Mouse (Mus musculus): Measurements from ENCODE around the gene Nr2f2.

Nr2f2 gene

DNA sequence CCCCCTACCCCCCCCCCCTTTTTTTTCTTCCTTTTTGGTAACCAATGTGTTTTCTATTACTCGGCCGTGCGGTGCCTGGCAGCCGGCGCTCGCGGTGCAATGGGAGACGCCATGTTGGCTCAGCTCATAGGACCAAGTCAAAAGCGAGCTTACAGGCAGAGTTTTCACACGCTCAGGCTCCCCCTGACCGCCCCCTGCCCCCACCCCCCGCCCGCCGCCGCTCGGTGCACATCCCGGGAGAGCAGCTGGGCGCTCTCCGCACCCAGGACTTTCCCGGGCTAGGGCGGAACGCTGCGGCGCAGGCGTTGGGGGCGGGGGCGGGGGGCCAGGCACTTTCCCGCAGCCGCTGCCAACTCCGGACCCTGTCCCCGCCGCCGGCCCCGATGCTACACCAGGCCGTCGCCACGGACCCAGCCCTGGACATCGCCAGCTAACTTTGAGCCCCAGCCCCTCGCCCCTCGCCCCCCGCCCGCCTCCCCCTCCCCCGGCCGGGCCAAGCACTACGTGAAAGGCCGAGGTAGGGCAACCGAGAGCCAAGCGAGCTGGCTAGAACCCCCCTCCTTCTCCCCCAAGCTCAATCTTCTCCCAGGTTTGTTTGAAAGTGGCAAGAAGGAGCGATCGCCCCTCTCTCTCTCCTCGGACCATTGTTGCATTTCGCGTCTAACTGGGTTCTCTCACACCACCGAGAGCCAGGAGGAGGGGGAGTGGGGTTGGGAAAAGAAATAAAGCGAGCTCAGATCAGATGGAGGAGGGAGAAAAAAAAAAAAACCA, 15.6 kb downstream of the Nr2f2 start:
- peak; percentile 69 to 81 for DNase-seq

DNA sequence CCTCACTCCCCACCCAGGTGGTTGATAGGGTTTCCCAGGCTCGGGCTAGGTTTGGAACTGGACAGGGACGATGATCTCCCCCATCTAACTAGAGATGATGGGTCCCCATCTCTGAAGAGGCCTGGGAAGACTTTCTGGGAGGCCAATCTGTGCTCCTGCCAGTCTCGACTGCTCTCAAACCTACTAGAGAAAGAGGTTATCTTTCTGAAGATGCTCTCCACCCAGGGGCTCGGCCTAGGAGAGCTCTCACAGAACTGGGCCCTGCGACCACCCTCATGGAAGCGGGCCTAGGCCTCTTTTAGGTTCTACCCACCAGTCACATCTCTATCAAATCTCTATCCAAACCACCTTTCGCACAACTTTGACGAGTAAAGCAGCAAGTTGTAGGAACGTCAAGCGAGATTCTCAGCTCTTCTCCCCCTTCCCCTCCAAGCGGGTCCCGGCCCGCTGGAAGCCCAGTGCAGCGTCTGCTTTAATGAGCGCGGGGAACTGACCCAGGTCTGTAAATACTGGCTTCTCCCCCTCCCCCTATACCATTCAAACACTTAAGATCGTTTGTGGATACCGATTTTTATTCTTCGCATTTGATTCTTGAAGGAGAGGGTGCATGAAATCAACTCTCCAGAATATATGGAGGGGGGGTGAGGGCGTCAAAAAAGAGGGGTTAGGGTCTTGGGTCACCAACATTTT, 16.4 kb downstream of the Nr2f2 start:
- peak; percentile 36 to 49 for DNase-seq

DNA sequence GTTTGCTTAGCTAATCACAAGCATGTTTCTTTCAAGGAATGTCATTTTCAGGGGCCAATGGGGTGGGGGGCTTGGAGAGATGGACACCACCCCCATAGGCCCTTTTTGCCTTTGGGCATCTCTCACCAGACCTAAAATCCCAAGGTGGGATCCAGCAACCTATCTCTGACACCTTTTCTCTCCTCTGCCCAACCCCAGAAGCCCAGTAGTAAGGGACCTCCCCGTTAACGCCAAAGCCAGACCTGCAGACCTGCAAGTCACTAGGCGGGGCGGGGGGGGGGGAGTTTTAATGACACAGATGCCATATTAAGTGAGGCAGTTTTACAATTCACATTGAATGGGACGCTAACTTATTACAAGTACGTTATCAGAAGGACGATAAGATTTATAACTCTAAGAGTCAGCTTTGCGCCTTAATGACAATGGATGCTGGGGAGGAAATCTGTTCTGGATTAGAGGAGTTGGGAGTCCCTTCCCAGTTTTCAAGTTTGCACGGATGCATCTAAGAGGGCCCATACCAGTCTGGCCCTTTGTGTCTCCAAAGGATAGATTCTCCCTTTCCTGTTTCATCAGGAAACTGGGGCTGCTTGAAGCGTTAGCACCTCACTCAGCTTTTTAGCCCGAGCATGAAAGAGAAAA, 17.4 kb downstream of the Nr2f2 start:
- peak; percentile 16 to 41 for DNase-seq

DNA sequence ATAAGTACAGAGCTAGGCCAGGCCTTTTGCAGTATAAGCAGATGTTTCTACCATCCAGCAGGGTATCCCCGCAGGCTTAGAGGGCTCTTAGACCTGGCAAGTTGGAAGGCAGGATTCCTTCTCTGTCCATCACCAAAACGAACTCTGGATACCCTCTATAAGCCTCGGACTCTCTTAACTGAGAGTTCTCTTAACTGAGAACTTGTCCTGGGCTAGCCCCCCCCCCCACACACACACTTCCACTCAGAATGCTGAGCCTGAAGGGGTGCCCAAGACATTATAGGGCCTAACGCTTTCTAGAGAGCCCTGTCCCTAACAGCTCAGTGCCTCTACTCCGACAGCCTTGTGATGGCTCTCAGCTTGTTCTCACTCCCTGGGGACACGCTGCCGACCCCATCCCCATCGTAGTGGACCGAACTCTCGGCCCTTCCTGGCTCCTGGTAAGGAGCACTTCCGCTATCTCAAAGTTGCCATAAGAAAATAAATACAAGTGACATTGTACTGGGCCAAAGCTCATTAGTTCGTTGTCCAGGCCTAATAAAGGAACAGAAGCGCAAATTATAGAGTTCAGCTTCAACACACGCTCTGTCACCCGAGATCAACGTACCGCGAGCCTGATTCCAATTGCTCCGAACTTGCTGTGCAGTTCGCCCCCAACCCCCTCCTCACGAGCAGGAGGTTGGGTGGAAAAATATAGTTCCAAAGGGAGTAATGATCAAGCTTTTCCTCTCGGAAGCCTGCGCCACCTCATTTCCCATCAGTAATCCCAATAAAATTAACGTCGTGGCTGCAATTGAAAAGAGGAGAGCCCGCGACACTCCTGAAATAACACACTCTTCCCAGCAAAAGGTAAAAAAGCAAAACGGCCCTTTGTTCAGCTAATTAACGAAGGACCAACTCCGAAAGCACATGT, 18.2 kb downstream of the Nr2f2 start:
- peak; percentile 56 to 68 for DNase-seq

DNA sequence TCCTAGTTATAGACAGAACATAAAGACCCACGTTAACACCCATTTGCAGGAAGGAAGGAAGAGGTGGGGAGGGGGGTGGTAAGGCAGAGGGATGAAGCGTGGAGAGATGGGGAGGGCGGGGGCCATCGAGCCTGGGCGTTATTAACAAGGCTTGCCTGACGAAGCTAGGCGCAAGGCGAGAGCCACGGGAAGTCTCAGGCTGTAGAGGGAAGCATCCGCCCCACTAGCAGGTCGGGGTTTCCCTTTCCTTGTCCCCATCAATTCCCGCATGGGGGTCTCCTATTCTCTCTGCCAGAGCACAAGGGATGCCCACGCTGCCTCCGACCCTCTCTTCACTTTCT, 18.9 kb downstream of the Nr2f2 start:
- DNase-seq: peak; percentile 58 to 72

DNA sequence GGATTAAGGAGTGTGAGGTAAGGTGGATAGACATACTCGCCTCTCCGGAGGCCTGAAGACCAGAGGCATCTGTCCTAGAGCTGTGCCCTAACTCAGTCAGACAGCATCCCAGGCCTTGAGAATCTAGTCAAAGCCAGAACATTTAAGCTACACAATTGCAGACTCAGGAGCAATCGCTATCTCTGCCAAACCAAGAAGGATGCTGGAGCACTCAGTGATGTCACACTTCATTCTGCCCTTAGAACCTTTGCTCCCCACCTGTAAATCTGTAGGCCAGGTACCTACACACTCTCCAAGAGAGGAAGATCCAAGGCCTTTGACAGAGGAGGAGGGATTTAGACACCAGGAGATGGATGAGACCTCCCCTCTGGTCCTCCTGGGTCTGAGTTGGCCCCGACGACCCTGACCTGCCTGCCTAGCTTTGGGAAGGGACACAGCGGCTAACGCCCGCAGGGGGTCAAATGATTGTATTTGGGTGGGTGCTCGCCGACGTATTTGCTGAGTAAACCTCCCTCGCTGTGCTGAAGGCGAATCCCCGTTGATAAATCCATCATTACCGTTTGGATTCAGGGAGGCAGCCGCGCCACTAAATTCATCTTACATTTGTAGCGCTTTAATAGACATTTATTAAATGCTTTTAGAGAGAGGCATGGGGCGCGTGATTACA, 19.5 kb downstream of the Nr2f2 start:
- peak; percentile 36 to 50 for DNase-seq

DNA sequence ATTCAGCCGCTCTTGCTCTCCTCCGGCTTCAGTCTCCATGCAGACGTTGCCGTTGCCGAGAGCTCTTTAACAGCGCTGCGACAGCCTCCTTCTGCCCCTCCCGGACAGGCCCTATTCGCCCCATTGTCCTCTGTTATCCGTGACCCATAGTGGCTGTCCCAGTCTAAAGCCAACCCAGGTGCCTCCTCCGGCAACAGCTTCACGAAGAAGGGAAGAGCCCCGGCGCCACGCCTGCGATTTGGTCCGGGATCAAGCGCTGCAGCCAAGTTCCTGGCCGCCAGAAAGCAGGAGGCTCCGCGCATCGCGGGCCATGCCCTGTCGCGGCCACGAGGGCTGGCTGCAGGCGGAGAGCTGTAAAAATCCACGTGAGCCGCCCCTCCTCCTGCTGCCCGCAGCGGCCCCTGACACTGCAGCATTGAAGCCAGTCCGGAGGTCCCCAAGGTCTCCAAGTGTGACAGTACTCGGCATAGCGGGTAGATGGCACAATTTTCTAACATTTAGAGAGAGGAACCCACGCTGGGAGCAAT, 20.5 kb downstream of the Nr2f2 start:
- DNase-seq: peak; percentile 83 to 92

DNA sequence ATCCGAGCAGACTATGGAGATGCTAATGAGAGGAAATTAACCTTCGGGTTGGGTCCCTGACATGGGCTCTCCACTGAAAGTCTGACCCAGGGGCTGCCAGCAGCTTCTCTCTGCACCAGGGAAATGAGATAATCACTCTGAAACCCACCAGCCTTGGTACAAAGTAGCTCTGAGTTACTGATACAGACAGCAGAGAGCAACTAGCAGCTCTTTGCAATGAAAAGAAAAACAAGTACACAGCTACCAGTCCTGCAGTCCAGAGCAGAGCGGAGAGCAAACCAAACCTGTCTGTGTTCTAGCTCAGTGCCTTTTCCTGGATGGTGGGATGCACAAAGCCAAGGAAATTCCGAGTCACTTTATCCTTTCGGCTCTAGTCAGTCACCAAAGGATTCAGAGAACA, 23.1 kb downstream of the Nr2f2 start:
- DNase-seq: peak; percentile 16 to 43

DNA sequence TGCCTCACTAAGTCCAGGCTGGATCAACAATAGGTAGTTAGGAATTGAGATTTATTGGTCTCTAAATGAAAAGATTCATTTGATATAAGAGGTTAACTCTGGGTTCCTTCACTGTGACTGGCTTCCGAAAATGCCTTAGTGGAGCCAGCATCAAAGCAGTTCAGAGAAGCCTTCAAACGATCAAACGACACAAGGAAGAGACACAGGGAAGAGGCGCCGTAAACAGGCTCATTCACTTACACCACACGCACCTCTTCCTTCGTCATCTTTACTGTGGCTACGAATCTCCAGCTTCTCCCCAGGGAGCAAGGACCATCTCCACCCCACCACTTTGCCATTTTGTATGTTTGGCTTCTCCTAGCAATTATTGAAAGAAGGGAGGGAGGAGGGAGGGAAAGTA, 23.8 kb downstream of the Nr2f2 start:
- DNase-seq: peak in 1 of 2 experiments; percentile 18

DNA sequence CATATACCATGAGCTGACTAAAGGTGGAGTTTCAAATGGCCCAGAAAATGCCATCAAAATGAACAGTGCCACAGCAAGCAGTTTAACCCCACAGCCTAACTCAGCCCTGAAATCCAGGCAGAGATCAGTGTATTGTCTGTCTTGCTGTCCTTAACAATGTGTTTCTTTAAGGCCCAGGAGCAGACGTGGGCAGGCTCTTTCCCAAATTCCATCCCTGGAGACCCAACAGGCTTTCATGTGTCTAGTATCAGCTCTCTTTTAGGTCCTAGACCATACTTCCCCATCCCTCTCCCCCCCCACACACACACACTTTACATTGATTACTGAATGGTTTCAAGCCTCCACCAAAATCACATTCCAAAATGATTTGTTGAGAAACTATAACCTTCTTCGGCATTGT, 24.5 kb downstream of the Nr2f2 start:
- peak in 1 of 2 experiments; percentile 24 for DNase-seq

DNA sequence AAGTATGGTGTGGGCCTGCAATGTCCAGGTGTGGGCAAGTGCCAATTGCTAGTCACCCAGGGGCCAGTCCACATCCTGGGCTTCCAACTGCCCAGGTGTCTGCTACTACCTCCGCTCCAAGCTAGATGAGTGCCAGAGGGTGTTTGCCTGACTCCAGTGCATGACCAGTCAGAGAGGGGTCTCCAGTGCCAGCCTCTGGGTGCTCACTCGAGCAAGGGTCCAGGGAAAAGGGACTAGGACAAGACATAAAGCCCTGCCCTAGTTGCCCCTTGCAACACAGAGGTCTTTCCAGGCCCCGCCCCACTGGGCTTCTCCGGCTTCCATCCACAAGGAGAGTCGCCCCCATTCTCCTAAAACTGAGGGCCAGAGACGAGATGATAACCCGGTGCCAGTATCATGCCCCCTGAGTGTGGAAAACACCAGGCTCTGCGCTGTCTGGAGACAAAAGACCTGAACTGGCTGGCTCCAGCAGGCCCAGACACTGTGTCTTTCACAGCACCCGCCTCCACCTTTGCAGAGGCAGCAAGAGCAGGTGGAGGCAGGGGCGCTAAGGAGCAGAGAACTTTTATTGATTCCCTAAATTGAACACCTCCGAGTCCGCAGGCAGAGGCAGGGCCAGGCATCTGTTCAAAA, 26.4 kb downstream of the Nr2f2 start:
- DNase-seq: peak; percentile 32 to 38

DNA sequence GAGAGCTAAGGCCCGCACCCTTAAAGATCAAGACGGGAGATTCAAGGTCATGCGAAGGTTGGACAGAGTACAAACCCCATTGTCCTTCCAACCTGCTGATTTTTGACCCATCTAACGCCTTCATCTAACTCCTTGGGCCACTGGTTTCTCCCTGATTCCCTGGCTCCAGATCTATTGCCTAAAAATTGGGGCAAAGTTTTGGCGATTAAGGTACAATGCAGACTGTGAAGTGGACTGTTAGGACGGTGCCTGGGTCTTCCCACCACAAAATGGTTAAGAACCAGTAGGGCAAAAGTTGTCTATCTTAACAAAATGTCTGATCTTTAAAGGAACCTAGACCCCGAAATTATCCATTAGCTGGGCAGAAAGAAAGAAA, 28.3 kb downstream of the Nr2f2 start:
- no peak for DNase-seq

DNA sequence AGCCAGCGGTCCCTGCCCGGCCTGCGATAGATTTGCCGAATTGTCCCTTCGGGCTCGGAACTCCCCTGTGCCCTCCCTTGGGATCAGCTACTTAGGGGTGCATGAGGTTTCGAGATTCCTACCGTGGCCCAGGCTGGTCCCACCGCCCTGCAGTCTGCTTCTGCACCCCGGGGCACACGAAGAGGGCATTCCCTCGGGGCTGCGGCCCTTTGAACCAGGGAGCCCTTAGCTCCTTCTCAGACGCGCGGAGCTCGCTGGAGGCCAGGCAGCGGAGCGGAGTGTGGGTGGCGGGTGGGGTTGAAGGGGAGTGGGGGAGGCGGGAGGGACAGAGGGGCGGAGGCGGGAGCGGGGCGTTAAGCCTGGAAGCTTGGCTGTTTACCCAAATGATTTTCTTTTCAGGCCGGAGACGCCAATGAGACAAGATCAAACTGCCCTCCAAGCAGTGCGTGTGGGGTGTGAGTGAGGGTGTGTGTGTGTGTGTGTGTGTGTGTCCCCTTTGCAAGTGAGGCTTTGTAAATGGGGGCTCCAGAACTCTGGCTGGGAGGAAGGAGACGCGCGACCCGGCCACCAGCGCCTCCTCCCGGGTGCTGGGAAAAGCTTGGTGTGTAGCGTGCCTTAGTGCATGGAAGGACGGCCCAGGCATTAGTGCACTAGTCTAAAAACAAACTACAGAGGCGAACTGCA, 28.8 kb downstream of the Nr2f2 start:
- DNase-seq: peak; percentile 78 to 85

DNA sequence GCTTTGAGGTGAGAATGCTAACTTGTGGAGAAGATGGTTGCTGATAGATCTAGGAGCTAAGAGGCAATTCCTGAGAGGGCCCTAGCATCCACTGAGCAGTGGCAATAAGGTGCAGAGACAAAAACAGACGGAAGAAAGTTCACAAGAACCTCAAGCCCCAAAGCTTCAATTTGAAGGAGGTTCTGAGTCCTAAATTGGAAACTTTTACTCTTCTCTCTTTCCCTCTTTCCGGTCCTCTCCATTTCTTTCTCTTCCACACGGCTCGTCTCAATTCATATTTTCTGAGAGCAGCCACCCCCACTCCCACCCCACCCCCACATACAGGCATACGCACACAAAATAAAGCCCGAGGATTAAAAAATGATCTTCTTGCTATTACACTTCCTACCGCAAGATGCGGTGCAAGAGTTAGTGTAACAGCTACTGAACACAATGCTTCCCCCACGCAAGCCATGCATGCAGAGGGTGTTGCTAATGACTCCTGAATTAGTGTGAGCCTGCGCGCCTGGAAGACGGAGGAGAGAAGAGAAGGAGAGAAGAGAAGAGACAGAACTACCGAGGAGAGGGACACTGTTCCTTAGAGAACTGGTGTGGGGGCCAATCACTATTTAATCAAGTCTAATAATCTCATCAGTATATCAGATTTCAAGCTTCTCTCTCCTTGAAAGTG, 29.8 kb downstream of the Nr2f2 start:
- peak; percentile 59 to 71 for DNase-seq

DNA sequence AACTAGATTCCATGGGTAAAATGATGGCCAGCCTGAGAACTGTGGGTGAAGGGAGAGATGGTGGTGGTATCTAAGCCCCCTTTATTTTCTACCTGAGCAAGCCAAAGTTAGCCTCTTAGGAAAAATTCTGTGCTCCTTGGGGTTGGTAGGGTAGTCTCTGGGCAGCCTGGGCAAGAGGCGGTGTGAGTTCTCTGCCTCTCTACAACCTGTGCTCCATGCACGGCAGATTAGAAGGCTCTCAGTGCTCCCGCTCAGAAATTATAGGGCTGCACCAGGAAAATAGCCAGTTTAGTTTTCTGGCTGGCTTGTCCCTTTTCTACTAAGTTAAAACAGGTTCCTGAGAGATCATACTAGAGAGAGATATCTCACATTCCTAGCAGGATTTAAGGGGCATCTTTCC, 30.4 kb downstream of the Nr2f2 start:
- peak in 1 of 2 experiments; percentile 5 for DNase-seq

DNA sequence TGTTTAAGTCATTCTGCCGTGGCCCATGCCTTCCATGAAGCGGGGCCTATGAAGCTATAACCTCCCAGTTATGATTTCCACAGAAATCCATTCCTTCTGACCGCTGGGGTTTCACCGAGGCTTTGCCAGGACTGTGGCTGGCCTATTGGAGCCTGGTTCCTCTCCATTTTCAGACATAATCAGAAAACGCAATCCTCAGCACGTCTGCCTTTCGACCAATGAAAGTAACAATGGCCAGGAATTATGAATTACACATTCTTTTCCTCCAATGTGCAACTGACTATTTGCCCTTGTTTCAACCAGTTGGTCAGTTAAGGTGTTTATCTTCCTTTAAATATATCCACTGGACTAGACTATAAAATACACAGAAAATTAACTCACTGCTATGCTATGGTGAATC, 31.1 kb downstream of the Nr2f2 start:
- DNase-seq: peak; percentile 32 to 41

DNA sequence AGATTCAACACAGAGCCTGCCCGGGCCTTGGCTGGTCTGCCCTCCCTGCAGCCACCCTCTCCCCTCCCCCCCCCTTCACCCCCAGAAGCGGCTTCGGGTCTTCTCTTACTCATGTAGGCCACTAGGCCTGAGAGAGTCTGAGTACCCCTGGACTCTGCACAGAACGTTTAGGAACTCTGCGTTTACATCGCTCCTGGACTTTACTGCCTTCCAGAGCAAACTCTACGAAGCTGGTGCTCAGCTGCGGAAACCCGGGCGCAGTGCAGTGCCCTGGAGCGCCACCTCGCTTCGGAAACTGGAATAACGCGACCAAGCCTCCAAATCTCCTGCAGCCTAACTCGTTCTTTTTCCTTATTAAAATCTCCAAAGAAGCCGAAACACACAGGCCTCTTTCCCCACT, 31.7 kb downstream of the Nr2f2 start:
- peak; percentile 94 to 95 for DNase-seq

DNA sequence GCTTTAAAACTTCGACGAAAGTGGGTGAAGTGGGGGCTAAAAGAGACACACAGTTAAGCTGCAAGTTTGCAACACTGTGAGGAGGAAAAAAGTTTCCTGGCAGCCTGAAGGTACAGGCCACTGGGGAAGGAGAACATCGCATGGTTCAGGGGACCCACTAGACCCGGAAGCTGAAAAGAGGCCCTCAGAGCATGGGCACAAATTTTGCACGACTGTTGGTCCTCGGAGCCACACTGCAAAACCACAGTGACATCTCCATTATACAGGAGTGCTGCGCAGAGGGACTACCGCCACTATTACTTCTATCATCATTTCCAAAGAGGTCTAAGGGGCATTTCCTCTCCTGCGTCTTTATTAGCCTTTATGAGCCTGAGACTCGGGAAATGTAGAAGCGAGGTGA, 32.7 kb downstream of the Nr2f2 start:
- peak in 1 of 2 experiments; percentile 8 for DNase-seq

DNA sequence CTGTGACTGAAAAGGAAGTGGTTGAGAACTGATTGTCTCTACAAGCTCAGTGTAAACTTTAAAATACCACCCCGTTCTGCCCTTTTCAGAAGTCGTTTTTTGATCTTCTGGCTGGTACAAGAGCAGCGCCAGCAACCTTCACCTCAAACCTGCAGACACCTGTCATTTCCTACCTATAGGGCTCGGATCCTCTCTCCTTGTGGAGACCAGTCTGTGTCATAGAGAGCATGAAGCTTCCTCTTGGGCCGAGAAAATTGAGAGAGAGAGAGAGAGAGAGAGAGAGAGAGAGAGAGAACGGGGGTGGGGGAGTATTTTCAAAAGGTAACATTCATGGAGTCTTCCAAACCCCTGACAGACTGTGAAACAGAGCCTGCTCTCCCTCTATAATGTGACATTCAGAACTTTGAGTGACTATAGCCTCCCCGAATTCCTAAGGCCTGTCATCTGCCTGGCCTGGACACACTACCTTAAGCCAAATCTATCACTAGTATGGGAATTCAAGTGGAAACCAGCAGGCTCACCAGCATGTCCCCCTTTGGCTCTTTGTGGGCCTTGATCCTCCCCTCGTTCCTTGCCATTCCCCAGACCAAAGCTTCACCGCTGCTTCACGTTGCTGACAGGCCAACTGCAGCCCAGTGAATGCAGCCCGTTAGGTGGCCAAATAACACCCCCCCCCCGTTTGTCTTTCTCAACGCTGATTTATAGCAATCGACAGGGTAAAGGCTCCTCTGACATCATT, 33.4 kb downstream of the Nr2f2 start:
- DNase-seq: peak in 1 of 2 experiments; percentile 20

Measured in kidney, postnatal 4 days (tissue).